Mouse (Mus musculus): ENCODE data around the gene Cyba.
A peak's percentile ranks its signal among the peaks of the same experiment; 100 is the strongest.

Gene Cyba

GRCm38 (mm10) chr8:122432443-122433268 is at the start of gene Cyba:
Gene Cyba (minus strand): TSS chr8:122432930.
- no peak for DNase-seq (ENCODE audit: low spot score in 2 of 2)

- DNase-seq (ENCODE audit: low spot score in 2 of 2): no peak
Measured at GRCm38 (mm10) chr8:122482448-122482847, 49.7 kb upstream of the Cyba start.

- DNase-seq (ENCODE audit: low spot score in 2 of 2): peak; percentile 72 to 86
Measured at GRCm38 (mm10) chr8:122475580-122476320, 43.0 kb upstream of the Cyba start, which contains the start of the genes Rnf166 and Ctu2. Gene Rnf166 (minus strand): TSS chr8:122476064. Gene Ctu2 (plus strand): TSS chr8:122476143.

- DNase-seq (ENCODE audit: low spot score in 2 of 2): peak in 1 of 2 experiments; percentile 31
Measured at GRCm38 (mm10) chr8:122474951-122475560, 42.3 kb upstream of the Cyba start.

- no peak for DNase-seq (ENCODE audit: low spot score in 2 of 2)
Measured at GRCm38 (mm10) chr8:122473911-122474421, 41.2 kb upstream of the Cyba start.

- DNase-seq (ENCODE audit: low spot score in 2 of 2): no peak
Measured at GRCm38 (mm10) chr8:122470691-122471090, 38.0 kb upstream of the Cyba start.

GRCm38 (mm10) chr8:122469965-122470364 is 37.2 kb upstream of the Cyba start:
- no peak for DNase-seq (ENCODE audit: low spot score in 2 of 2)

- DNase-seq (ENCODE audit: low spot score in 2 of 2): no peak
Measured at GRCm38 (mm10) chr8:122469407-122469806, 36.7 kb upstream of the Cyba start.

- no peak for DNase-seq (ENCODE audit: low spot score in 2 of 2)
Measured at GRCm38 (mm10) chr8:122467816-122468215, 35.1 kb upstream of the Cyba start.

- no peak for DNase-seq (ENCODE audit: low spot score in 2 of 2)
Measured at GRCm38 (mm10) chr8:122464985-122465384, 32.3 kb upstream of the Cyba start.

GRCm38 (mm10) chr8:122463651-122464640 is 31.2 kb upstream of the Cyba start:
- DNase-seq (ENCODE audit: low spot score in 2 of 2): no peak

GRCm38 (mm10) chr8:122462510-122462909 is 29.8 kb upstream of the Cyba start:
- DNase-seq (ENCODE audit: low spot score in 2 of 2): no peak

GRCm38 (mm10) chr8:122461473-122462148 is 28.9 kb upstream of the Cyba start:
- peak; percentile 79 to 84 for DNase-seq (ENCODE audit: low spot score in 2 of 2)

- DNase-seq (ENCODE audit: low spot score in 2 of 2): no peak
Measured at GRCm38 (mm10) chr8:122460524-122461472, 28.1 kb upstream of the Cyba start, which contains the start of gene Snai3. Gene Snai3 (minus strand): TSS chr8:122460733.

GRCm38 (mm10) chr8:122459990-122460389 is 27.3 kb upstream of the Cyba start:
- DNase-seq (ENCODE audit: low spot score in 2 of 2): no peak

- DNase-seq (ENCODE audit: low spot score in 2 of 2): no peak
Measured at GRCm38 (mm10) chr8:122459218-122459900, 26.6 kb upstream of the Cyba start.

- no peak for DNase-seq (ENCODE audit: low spot score in 2 of 2)
Measured at GRCm38 (mm10) chr8:122457171-122457570, 24.4 kb upstream of the Cyba start.

- no peak for DNase-seq (ENCODE audit: low spot score in 2 of 2)
Measured at GRCm38 (mm10) chr8:122454409-122454808, 21.7 kb upstream of the Cyba start.
